Mouse (Mus musculus) kidney, adult 2 months (tissue): ENCODE data around the gene Kdelr1.

Experiments
- CTCF ChIP-seq: fragments of 200-500 bp; conservative IDR thresholded peaks from 2 replicates; pipeline ENCODE4 v1.5.1; 2011; ENCODE audit warnings: low read depth, mild to moderate bottlenecking, control low read depth, low read length, moderate library complexity, mixed read lengths; ENCODE audit not compliant: insufficient read depth, insufficient read length
- POLR2A ChIP-seq: fragments of 200-500 bp; IDR thresholded peaks from one replicate; pipeline ENCODE4 v1.6.1; 2011; ENCODE audit warnings: low read depth, low read length, control low read depth

DNA sequence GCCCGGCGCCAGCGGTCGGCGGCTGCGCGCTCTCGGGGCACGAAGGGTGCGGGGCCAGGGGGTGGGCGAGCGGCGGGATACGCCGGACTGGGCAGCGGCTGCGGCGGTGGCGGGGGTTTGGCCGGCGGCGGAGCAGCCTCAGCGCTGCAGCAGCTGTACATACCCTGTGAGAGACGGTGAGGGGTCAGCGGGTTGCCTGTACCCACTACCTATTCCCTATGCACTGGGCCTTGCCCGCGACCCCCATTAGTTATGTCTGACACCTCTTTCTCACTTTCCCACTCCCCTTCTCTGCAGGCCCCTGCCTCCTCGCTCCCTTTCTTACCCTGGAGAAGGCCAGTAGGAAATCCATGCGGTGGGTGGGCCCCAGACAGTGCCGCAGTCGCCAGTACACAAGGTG, 38.6 kb upstream of the Kdelr1 start:
- TF ChIP-seq CTCF (no peak), POLR2A (no peak)
